Mouse (Mus musculus) spleen, adult 18-20 months (tissue): ENCODE data around the gene Rars.
"Not testable (repeated sequence)": the region's sequence is repeated elsewhere in the genome, so short reads cannot be mapped to it uniquely, and the experiment has no call there.

Source experiments
- DNase-seq, 2 experiments: peaks; one replicate each; pipeline ENCODE4 v3.0.0; 2022; ENCODE audit warnings: mixed read lengths in 2 of 2

The Rars gene

DNA sequence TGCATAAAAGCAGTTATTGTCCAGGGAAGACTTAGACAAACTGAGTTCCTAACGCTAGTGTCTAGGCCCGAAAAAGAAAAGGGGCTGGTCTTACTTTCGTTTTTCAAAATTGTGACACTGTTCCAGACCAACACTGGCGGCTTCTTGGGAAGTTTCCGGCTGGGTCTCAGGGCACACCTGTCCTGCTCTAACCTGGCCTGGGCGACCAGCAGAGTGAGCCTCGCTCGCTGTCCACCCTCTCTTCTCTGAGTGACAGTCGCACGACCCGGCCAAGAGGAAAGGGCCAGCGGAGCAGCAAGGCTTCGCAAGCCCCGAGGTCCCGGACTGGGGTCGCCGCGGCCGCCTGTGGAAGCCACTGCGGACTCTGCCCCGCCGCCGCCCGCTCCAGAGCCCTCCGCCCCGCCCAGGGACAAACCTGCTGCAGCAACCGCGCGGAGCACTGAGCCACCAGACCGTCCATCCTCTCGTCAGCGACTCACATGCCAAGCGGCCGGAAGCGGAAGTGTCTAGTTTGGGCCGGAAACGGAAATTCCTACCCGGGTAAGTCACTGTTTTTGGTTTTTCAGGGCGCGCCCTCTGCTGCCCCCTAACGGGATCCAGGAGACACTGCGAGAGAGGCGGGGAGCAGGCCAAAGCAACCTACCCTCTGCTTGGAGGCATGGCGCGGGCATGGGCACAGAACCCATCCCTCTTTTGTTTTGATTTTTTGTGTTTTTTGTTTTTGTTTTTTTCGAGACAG, at the start of gene Rars:
Gene Rars, minus strand, starts transcription at position 485 of the 739 bp plus-strand sequence.
- DNase-seq: peak; percentile 85 to 89

DNA sequence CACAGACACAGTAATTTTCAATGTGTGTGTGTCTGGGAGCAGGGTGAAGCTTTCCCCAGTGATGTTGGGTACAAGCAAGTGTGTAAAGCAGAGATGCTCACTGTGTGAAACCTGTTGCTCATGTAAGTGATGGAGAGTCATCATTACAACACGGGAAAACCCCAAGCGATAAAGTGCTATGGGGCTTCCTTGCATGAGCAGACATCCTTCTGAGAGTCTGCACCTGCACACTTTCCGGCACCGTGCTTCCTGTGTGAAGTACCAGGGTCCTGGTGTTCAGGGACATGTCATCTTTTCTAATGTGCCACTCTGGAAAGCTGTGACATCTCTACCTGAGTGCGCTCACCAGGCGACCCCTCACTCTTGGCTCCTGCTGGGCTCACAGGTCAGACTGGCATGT, 48.5 kb upstream of the Rars start:
- no peak for DNase-seq

DNA sequence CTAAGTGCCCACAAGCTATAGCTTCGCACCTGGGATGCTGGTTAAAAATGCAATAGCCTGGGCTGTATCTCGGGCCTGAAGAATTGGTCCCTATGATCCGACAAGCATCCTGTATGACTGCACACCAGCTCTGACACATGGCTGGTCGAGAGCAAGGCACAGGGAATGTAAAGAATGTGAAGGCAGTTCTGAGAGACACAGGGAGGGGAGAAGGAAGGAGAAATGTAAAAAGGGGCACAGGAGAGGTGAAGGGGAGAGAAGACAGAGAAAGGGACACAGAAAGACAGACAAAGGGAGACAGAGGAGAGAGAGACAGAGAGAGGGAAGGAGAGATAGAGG, 44.2 kb upstream of the Rars start:
- no peak for DNase-seq

GRCm38 (mm10) chr11:35877651-35878558, 43.6 kb upstream of the Rars start:
- DNase-seq: no peak

DNA sequence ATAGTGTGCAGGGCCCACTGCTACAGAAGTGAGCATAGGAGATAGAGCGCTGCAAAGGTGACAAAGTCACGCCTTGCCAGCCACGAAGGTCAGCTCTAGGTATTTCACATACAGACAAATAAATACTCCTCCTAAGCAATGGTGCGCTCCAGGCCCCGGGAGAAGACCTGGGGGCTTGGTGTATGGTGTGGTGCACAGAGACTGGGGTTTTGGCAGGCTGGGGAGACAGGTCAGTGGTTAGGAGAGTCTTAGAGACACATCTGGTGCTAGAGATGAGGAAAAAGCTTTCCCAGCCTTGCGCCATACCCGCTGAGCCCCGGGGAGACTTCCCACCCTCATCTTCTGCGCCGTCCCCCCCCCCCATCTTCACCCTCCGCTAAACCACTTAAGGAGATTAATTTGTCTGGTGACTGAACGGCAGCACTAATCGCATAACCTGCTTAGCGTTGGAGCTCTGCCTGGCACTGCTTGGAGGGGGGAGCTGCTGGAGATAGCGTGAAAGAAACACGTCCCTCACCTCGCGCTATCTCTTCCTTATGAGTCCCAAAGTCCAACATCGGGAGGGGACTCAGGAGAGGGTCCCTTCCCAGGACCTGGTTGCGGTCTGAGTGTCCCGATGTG, 39.4 kb upstream of the Rars start:
- DNase-seq: no peak

DNA sequence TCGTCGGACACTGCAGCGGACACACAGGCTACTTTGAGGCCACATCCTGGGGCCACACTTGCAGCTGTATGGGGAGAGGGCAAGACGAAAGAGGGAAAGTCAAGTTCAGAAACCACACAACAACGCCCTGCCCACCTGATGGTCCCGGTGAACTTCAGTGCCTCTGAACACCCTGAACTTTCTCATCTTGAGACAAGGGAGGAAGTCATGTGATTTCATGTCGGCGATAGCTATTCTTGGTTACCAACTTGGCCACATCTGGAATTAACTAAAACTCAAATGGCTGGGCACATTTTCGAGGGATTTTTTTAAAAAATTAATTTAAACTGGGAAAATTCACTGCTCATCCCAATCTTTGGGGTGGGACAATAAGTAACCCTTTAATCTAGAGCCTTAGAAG, 36.7 kb upstream of the Rars start:
- no peak for DNase-seq

GRCm38 (mm10) chr11:35866140-35866539, 31.8 kb upstream of the Rars start:
- no peak for DNase-seq

DNA sequence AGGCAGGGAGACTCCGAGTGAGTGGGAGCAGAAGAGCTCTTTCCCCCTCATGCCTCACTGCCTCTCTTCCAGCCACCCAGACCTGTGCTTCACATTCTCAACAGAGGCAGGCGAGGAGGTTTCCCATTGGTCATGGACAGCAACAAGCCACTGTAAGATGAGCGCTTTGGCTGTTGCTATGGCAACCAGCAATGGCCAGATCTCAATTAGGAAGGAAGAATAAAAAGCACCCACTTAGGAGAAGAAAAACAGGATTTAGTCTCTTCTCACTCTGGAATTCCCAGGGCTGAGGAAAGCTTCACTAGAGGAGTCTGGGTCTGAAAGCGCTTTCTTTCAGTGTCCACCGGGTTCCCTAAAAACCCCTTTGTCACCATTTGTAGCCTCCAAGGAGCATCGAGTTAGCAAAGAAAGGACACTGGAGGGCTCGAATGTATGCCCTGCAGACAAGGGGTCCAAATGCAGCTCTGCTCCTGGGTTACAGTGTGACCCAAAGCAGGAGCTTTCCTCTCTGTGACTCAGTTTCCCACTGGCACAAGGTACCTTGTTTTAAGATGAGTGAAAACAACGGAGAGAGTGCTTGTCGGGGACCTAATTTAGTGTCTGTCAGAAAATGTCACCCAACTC, 30.8 kb upstream of the Rars start:
- no peak for DNase-seq

GRCm38 (mm10) chr11:35863653-35864052, 29.3 kb upstream of the Rars start:
- no peak for DNase-seq

DNA sequence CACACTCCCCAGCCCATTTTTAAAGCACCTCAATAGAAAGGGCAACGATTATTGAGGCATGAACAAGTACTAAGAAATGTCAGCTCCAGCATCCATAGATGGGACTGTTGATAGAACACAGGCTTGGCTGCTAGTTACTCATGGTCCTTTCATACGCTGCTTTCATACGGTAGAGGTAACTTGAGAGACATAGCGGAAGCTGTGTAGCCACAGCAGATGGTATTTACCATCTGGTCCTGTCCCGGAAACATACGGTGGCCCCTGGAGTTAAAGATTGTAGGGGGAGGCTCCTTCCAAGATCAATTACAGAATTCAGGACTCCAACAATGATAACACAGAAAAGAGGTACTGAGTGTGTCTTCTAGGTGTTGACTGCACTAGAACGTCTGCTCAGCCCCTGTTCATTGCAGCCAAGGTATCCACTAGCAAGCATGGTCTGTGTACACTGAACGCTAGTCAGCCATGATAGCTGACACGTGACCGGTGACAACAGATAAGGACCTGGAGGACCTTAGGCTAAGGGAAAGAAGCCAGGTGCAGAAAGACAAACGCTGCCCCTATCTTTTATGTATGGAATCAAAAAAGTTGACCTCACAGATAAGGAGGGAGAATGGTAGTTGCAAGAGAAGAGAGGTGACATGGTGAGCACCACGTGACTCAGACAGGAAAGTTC, 23.2 kb upstream of the Rars start:
- DNase-seq: no peak

GRCm38 (mm10) chr11:35856359-35857040, 22.2 kb upstream of the Rars start:
- no peak for DNase-seq

DNA sequence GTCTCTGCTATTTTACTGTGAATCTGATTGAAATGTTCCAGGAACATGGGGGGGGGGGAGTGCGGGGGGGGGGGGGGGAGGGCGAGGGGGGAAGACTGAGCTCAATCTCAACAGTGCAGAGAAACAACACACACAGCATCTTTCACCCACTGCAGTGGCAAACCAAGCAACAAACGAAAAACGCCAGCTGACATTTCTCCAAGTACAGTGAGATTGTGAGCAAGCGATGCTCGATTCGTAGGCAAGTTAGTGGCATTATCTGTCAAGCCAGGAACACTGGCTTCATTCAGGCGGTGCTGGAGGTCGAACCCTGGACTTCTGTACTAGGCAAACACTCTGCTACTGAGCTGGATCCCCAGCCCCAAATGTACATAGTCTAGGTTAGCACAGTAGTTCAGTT, 21.3 kb upstream of the Rars start:
- DNase-seq: no peak

DNA sequence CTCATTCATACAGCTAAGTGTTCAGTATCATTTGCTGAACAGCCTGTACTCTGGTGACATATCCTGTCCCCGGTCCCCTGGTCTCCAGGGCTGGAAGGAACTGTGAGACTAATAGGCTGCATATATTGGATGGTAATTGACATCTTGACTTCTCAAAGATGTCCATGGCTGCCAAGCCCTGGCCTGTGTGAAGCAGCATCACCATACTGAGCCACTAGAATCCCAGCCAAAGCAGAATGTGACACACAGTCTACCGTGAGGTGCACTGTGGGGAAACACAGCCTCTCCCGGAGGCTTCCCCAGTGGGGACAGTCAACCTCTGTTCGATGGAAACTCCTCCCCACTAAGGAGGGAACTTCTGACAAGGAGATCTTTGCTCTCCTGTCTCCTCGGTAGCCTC, 20.6 kb upstream of the Rars start:
- DNase-seq: no peak

- DNase-seq: no peak
These were observed 19.3 kb upstream of the Rars start for GRCm38 (mm10) chr11:35853651-35854050.

DNA sequence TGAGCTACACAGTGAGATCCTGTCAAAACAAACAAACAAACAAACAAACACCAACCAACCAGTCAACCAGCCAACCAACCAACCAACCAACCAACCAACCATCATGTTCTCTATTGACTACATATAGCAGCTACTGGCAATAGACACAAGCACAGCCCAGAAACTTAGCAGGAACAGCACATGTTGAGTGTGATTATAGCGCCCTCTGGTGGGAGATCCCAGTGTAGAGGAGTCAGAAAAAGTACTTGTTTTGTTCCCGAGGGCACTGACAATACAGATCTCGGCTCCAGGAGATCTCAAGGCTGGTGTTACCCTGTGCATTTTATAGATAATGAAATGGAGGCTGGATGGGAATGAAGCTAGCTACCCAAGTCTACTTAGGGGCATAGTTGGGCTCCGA, 18.4 kb upstream of the Rars start:
- peak in 1 of 2 experiments; percentile 48 for DNase-seq

- no peak for DNase-seq
These were observed 10.0 kb upstream of the Rars start for GRCm38 (mm10) chr11:35844299-35844698.

DNA sequence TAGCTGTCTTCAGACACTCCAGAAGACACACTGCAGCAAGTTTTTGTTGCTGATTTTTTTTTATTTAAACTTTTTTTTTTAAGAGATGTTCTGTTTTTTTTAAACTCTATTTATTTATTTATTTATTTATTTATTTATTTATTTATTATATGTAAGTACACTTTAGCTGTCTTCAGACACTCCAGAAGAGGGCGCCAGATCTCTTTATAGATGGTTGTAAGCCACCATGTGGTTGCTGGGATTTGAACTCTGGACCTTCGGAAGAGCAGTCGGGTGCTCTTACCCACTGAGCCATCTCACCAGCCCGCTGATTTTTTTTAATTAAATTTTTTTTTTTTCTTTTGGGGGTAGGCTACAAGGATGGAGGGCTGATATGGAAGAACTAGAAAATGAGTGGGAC, 8.3 kb upstream of the Rars start:
- not testable (repeated sequence) for DNase-seq

DNA sequence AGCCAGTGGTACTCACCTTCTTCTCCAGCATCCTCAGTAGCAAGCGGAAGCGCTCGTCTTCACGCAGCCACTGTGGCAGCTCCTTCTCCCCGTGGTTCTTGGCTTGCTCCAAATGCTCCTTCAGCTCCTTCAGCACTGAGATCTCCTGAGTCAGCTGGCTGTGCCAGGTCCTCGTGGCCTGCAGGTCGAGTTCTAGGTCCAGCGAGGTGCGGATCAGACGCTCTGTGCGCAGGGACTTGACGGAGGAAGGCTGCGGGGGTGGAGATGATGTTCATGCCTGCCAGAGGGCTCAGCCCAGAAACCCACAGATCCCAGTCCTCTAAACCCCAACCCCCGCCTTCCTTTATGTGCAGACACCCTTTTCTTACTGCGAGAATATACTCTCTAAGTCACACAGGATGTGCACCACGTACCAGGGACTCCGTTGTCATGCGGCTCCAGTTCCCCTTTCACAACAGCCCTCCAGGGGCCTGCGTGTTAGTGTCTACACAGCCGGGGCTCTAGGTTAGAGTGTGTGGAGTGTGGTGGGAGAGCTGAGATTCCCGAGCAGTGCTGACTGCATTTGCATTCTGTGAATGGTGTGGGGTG, 7.5 kb upstream of the Rars start:
- DNase-seq: peak; percentile 27 to 40

- DNase-seq: not testable (repeated sequence)
These were observed 6.5 kb upstream of the Rars start for GRCm38 (mm10) chr11:35840806-35841205.

DNA sequence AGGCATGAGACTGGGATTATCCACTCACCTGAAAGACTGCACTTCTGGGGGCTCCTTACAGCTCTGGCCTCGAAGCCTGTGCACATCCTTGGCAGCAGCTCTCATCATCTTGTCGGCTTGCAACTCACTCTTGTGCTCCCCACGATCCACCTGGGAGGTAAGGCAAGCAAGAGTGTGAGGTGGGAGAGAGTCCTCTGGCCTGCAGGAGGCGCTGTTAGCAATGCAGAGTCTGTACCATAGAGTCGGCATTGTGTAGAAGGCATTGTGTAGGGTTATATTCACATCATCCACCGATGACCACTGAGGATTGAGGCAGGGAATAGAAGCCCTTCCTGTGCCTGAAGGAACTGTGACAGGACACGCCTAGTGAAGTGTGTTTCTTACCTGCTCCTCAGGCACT, 6.0 kb upstream of the Rars start:
- DNase-seq: no peak
